Mouse (Mus musculus): Measurements from ENCODE around the gene Nelfb.

GRCm38 (mm10) chr2:25228995-25229530 lies 17.8 kb upstream of the Nelfb start:
- no peak for TF ChIP-seq CTCF (IDR thresholded peaks at IDR 0.05; ENCODE audit: low read depth, low read length)
- TF ChIP-seq POLR2A (IDR thresholded peaks at IDR 0.05; ENCODE audit: extremely low read depth, insufficient read depth, low read length), result no peak

Data from liver, adult 2 months (tissue).